Mouse (Mus musculus): Measurements from ENCODE around the gene Cldn10. TPM values are rescaled to one million over a fixed set of nuclear protein-coding genes. Genes with fewer than 3 reads are reported as not detected.
A peak's percentile ranks its signal among the peaks of the same experiment; 100 is the strongest.

Gene Cldn10
- total RNA-seq, 2 experiments from 2014 or later: 1.3 to 1.5 TPM

GRCm38 (mm10) chr14:118823313-118823712 lies 35.6 kb downstream of the Cldn10 start:
- DNase-seq (ENCODE audit: low spot score in 2 of 2): no peak

GRCm38 (mm10) chr14:118826346-118826745 lies 38.6 kb downstream of the Cldn10 start:
- no peak for DNase-seq (ENCODE audit: low spot score in 2 of 2)

- no peak for DNase-seq (ENCODE audit: low spot score in 2 of 2)
These were observed 39.7 kb downstream of the Cldn10 start for GRCm38 (mm10) chr14:118827283-118827904.

GRCm38 (mm10) chr14:118829331-118830095 lies 41.8 kb downstream of the Cldn10 start:
- no peak for DNase-seq (ENCODE audit: low spot score in 2 of 2)

- no peak for DNase-seq (ENCODE audit: low spot score in 2 of 2)
These were observed 43.9 kb downstream of the Cldn10 start for GRCm38 (mm10) chr14:118831597-118831996.

- DNase-seq (ENCODE audit: low spot score in 2 of 2): no peak
These were observed 45.5 kb downstream of the Cldn10 start for GRCm38 (mm10) chr14:118833241-118833640.

- DNase-seq (ENCODE audit: low spot score in 2 of 2): no peak
These were observed 46.6 kb downstream of the Cldn10 start for GRCm38 (mm10) chr14:118834313-118834712.

- DNase-seq (ENCODE audit: low spot score in 2 of 2): no peak
These were observed 48.4 kb downstream of the Cldn10 start for GRCm38 (mm10) chr14:118836145-118836544.

GRCm38 (mm10) chr14:118836754-118837153 lies 49.0 kb downstream of the Cldn10 start:
- no peak for DNase-seq (ENCODE audit: low spot score in 2 of 2)

- no peak for DNase-seq (ENCODE audit: low spot score in 2 of 2)
These were observed 50.9 kb downstream of the Cldn10 start for GRCm38 (mm10) chr14:118838556-118839120.

GRCm38 (mm10) chr14:118839416-118839815 lies 51.7 kb downstream of the Cldn10 start:
- DNase-seq (ENCODE audit: low spot score in 2 of 2): no peak

- no peak for DNase-seq (ENCODE audit: low spot score in 2 of 2)
These were observed 52.3 kb downstream of the Cldn10 start for GRCm38 (mm10) chr14:118840027-118840426.

GRCm38 (mm10) chr14:118842353-118842752 lies 54.6 kb downstream of the Cldn10 start:
- no peak for DNase-seq (ENCODE audit: low spot score in 2 of 2)

GRCm38 (mm10) chr14:118846834-118847233 lies 59.1 kb downstream of the Cldn10 start:
- no peak for DNase-seq (ENCODE audit: low spot score in 2 of 2)

- DNase-seq (ENCODE audit: low spot score in 2 of 2): no peak
These were observed 60.5 kb downstream of the Cldn10 start for GRCm38 (mm10) chr14:118848171-118848570.

GRCm38 (mm10) chr14:118850011-118850695 lies 62.4 kb downstream of the Cldn10 start:
- DNase-seq (ENCODE audit: low spot score in 2 of 2): no peak

- DNase-seq (ENCODE audit: low spot score in 2 of 2): no peak
These were observed 63.0 kb downstream of the Cldn10 start for GRCm38 (mm10) chr14:118850696-118851035.

- DNase-seq (ENCODE audit: low spot score in 2 of 2): no peak
These were observed 63.9 kb downstream of the Cldn10 start for GRCm38 (mm10) chr14:118851496-118852107.

- peak; percentile 50 to 52 for DNase-seq (ENCODE audit: low spot score in 2 of 2)
These were observed 66.8 kb downstream of the Cldn10 start for GRCm38 (mm10) chr14:118854371-118855114.

- DNase-seq (ENCODE audit: low spot score in 2 of 2): no peak
These were observed 67.6 kb downstream of the Cldn10 start for GRCm38 (mm10) chr14:118855141-118855800.
